Mouse (Mus musculus): ENCODE results near the gene Lhfpl3. TPM values are rescaled to one million over a fixed set of nuclear protein-coding genes. Genes with fewer than 3 reads are reported as not detected.
"Not testable (repeated sequence)": the region's sequence is repeated elsewhere in the genome, so short reads cannot be mapped to it uniquely, and the experiment has no call there.

Gene Lhfpl3
- 0.03 and 0.07 TPM in 2 replicates for polyA plus RNA-seq (2015; fragmentation: Nextera tagmentation; extraction: Ambion mirVana)

DNA sequence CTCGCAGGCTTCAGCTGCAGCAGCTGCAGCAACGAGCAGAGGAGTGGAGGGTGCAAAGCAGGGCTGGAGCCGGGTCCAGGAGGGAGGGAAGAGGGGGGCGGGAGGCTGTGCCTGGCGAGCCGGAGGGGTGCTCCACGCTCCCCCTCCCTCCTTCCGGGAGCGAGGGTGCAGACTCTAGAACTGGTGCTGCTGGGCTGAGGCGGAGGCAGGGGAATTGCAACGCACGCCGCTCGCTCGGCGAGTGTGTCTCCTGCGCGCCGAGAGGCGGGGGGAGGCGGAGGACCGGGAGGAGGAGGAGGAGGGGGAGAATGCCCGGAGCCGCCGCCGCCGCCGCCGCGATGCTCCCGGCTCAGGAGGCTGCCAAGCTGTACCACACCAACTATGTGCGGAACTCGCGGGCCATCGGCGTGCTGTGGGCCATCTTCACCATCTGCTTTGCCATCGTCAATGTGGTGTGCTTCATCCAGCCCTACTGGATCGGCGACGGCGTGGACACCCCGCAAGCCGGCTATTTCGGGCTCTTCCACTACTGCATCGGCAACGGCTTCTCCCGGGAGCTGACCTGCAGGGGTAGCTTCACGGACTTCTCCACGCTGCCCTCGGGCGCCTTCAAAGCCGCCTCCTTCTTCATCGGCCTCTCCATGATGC, at the start of gene Lhfpl3:
Gene Lhfpl3, plus strand, starts transcription at position 175 of the 648 bp plus-strand sequence.
- WGBS (ENCODE audit: insufficient replicate concordance), result 1% methylated on average over 52 of the region's 53 CpGs
- ATAC-seq (ENCODE audit: insufficient read depth), result no peak
- H3K27ac ChIP-seq (replicated peaks), result no peak within 1 kb of the TSS
- no peaks in the 10 kb centered on the region for H3K4me1 ChIP-seq (replicated peaks)
- H3K4me2 ChIP-seq, result peak within 1 kb of the TSS; percentile 54
- H3K9me3 ChIP-seq (replicated peaks), result no peaks in the 10 kb centered on the region
- H3K27me3 ChIP-seq, result peaks cover 39% of the 10 kb centered on the region
- no peak within 1 kb of the TSS for H3K9ac ChIP-seq
- no peaks in the 10 kb centered on the region for H3K36me3 ChIP-seq (replicated peaks)
- peak within 1 kb of the TSS; percentile 34 for H3K4me3 ChIP-seq (replicated peaks)

DNA sequence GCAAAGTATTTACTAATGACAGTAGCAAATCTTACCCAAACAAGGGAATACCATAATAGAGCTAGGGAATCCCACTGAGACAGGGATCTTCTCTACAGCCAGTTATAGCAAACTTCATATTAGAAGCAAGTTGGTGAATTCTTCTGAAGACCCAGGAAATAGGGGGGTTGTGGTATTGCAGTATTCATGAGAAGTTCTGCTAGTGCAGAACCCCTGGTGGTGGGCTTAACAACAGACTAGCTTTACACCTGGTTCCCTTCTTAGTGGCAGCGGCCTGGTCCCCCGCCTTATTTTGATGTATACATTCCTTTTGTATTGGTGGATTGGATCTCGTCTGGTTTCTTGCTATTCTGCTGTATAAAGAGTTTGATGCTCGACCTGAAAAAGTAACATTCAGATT, 39.6 kb upstream of the Lhfpl3 start:
- not testable (repeated sequence) for H3K9ac ChIP-seq; H3K27me3 ChIP-seq; H3K4me1 ChIP-seq (replicated peaks); H3K36me3 ChIP-seq (replicated peaks); H3K4me3 ChIP-seq (replicated peaks); H3K4me2 ChIP-seq; ATAC-seq (ENCODE audit: insufficient read depth); H3K27ac ChIP-seq (replicated peaks); H3K9me3 ChIP-seq (replicated peaks)
- 50% methylated on average over 4 of the region's 4 CpGs for WGBS (ENCODE audit: insufficient replicate concordance)

- Histone ChIP-seq H3K9ac (no peak overlapping the region), H3K4me1 (replicated peaks) (no peaks in the 10 kb centered on the region), H3K9me3 (replicated peaks) (no peaks in the 10 kb centered on the region), H3K27ac (replicated peaks) (no peak overlapping the region), H3K36me3 (replicated peaks) (no peaks in the 10 kb centered on the region), H3K4me3 (replicated peaks) (peak overlapping the region; percentile 34), H3K27me3 (peaks cover 39% of the 10 kb centered on the region), H3K4me2 (peak overlapping the region; percentile 54)
- ATAC-seq (ENCODE audit: insufficient read depth), result no peak
- WGBS (ENCODE audit: insufficient replicate concordance), result 3% methylated on average over 10 of the region's 10 CpGs
Observed at GRCm38 (mm10) chr5:22745529-22745884, 352 bp upstream of the Lhfpl3 start.

GRCm38 (mm10) chr5:22746533-22747021, 718 bp downstream of the Lhfpl3 start:
- ATAC-seq (ENCODE audit: insufficient read depth), result no peak

GRCm38 (mm10) chr5:22747305-22747704, 1.4 kb downstream of the Lhfpl3 start:
- Histone ChIP-seq H3K27me3 (peaks cover 39% of the 10 kb centered on the region), H3K9ac (no peak overlapping the region), H3K9me3 (replicated peaks) (no peaks in the 10 kb centered on the region), H3K27ac (replicated peaks) (no peak overlapping the region), H3K36me3 (replicated peaks) (no peaks in the 10 kb centered on the region), H3K4me2 (no peak overlapping the region), H3K4me1 (replicated peaks) (no peaks in the 10 kb centered on the region), H3K4me3 (replicated peaks) (no peak overlapping the region)
- no peak for ATAC-seq (ENCODE audit: insufficient read depth)
- 4% methylated on average over 7 of the region's 7 CpGs for WGBS (ENCODE audit: insufficient replicate concordance)

More at GRCm38 (mm10) chr5:22746533-22747021, 718 bp downstream of the Lhfpl3 start:
- 2% methylated on average over 20 of the region's 20 CpGs for WGBS (ENCODE audit: insufficient replicate concordance)
- peak overlapping the region; percentile 54 for H3K4me2 ChIP-seq
- H3K4me1 ChIP-seq (replicated peaks), result no peaks in the 10 kb centered on the region
- H3K27ac ChIP-seq (replicated peaks), result no peak overlapping the region
- no peaks in the 10 kb centered on the region for H3K9me3 ChIP-seq (replicated peaks)
- peaks cover 39% of the 10 kb centered on the region for H3K27me3 ChIP-seq
- no peaks in the 10 kb centered on the region for H3K36me3 ChIP-seq (replicated peaks)
- peak overlapping the region; percentile 34 for H3K4me3 ChIP-seq (replicated peaks)
- no peak overlapping the region for H3K9ac ChIP-seq

GRCm38 (mm10) chr5:22757261-22757660, 11.4 kb downstream of the Lhfpl3 start:
- Histone ChIP-seq H3K9ac (no peak overlapping the region), H3K9me3 (replicated peaks) (no peaks in the 10 kb centered on the region), H3K27ac (replicated peaks) (no peak overlapping the region), H3K4me3 (replicated peaks) (no peak overlapping the region), H3K36me3 (replicated peaks) (no peaks in the 10 kb centered on the region), H3K4me2 (no peak overlapping the region), H3K27me3 (no peaks in the 10 kb centered on the region), H3K4me1 (replicated peaks) (no peaks in the 10 kb centered on the region)
- WGBS (ENCODE audit: insufficient replicate concordance), result 39% methylated on average over 3 of the region's 3 CpGs
- ATAC-seq (ENCODE audit: insufficient read depth), result no peak

DNA sequence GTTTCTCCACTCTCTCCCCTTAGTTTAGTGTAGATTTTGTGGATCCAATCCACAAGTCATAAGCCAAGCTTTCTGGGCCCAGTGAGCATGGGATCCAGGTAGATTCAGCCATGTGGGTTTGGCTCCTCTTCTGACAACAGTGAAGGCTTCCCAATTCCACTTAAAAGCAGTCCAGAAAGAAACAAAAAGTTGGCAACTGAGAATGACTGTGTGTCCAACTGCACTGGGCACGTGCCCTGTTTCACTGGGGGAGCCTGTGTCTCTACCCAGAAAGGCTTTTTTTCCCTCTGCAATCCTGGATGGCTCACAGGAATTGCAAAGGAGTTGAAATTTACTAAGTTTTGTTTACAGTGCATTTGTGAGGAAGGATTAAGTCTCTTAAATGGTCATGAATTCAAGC, 24.9 kb downstream of the Lhfpl3 start:
- no peak for ATAC-seq (ENCODE audit: insufficient read depth)
- no peak overlapping the region for H3K27ac ChIP-seq (replicated peaks)
- no peaks in the 10 kb centered on the region for H3K9me3 ChIP-seq (replicated peaks)
- no peaks in the 10 kb centered on the region for H3K27me3 ChIP-seq
- H3K4me3 ChIP-seq (replicated peaks), result no peak overlapping the region
- H3K4me1 ChIP-seq (replicated peaks), result no peaks in the 10 kb centered on the region
- H3K9ac ChIP-seq, result no peak overlapping the region
- H3K4me2 ChIP-seq, result no peak overlapping the region
- 20% methylated on average over 1 of the region's 1 CpGs for WGBS (ENCODE audit: insufficient replicate concordance)
- H3K36me3 ChIP-seq (replicated peaks), result no peaks in the 10 kb centered on the region

GRCm38 (mm10) chr5:22795361-22795760, 49.5 kb downstream of the Lhfpl3 start:
- no peaks in the 10 kb centered on the region for H3K36me3 ChIP-seq (replicated peaks)
- WGBS (ENCODE audit: insufficient replicate concordance), result 61% methylated on average over 1 of the region's 1 CpGs

DNA sequence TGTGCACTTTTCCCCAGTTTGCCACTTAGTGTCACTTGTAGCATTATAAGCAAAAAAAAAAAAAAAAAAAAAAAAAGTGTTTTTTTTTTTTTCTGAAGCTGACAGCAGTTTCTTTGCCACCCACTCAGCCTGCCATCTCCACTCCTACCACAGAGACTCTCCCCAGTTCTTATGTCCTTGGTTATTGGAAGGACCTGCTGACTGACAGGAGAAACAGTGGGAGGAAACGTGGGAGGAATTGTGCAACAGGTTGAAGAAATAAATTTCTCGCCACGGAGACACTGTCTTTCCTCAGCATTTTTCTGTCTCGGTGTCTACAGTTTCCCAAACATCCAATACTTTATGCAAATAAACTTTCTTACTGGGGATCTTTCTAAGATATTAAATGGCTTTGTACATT, 67.6 kb downstream of the Lhfpl3 start:
- WGBS (ENCODE audit: insufficient replicate concordance), result 41% methylated on average over 4 of the region's 4 CpGs
- ATAC-seq (ENCODE audit: insufficient read depth), result no peak
- no peaks in the 10 kb centered on the region for H3K36me3 ChIP-seq (replicated peaks)

More at GRCm38 (mm10) chr5:22795361-22795760, 49.5 kb downstream of the Lhfpl3 start:
- Histone ChIP-seq H3K9ac (no peak overlapping the region), H3K27ac (replicated peaks) (no peak overlapping the region), H3K27me3 (no peaks in the 10 kb centered on the region), H3K4me1 (replicated peaks) (no peaks in the 10 kb centered on the region), H3K9me3 (replicated peaks) (no peaks in the 10 kb centered on the region), H3K4me3 (replicated peaks) (no peak overlapping the region), H3K4me2 (no peak overlapping the region)
- no peak for ATAC-seq (ENCODE audit: insufficient read depth)

GRCm38 (mm10) chr5:22829822-22830450, 84.1 kb downstream of the Lhfpl3 start:
- Histone ChIP-seq H3K36me3 (replicated peaks) (no peaks in the 10 kb centered on the region), H3K4me3 (replicated peaks) (no peak overlapping the region), H3K4me2 (no peak overlapping the region), H3K27me3 (no peaks in the 10 kb centered on the region), H3K4me1 (replicated peaks) (no peaks in the 10 kb centered on the region), H3K27ac (replicated peaks) (no peak overlapping the region), H3K9ac (no peak overlapping the region), H3K9me3 (replicated peaks) (no peaks in the 10 kb centered on the region)
- ATAC-seq (ENCODE audit: insufficient read depth), result no peak
- 58% methylated on average over 3 of the region's 3 CpGs for WGBS (ENCODE audit: insufficient replicate concordance)

More for the DNA sequence above, 67.6 kb downstream of the Lhfpl3 start:
- Histone ChIP-seq H3K27ac (replicated peaks) (no peak overlapping the region), H3K9me3 (replicated peaks) (no peaks in the 10 kb centered on the region), H3K9ac (no peak overlapping the region), H3K4me3 (replicated peaks) (no peak overlapping the region), H3K4me2 (no peak overlapping the region), H3K27me3 (no peaks in the 10 kb centered on the region), H3K4me1 (replicated peaks) (no peaks in the 10 kb centered on the region)

GRCm38 (mm10) chr5:22851572-22851971, 105.7 kb downstream of the Lhfpl3 start:
- no peak for ATAC-seq (ENCODE audit: insufficient read depth)
- 51% methylated on average over 14 of the region's 14 CpGs for WGBS (ENCODE audit: insufficient replicate concordance)
- Histone ChIP-seq H3K9ac (no peak overlapping the region), H3K36me3 (replicated peaks) (no peaks in the 10 kb centered on the region), H3K4me2 (no peak overlapping the region), H3K27me3 (no peaks in the 10 kb centered on the region), H3K4me3 (replicated peaks) (no peak overlapping the region), H3K4me1 (replicated peaks) (no peaks in the 10 kb centered on the region), H3K27ac (replicated peaks) (no peak overlapping the region), H3K9me3 (replicated peaks) (no peaks in the 10 kb centered on the region)

All from liver, embryonic 15.5 days (tissue).